Mouse (Mus musculus) lung, embryonic 16.5 days (tissue): ENCODE measurements around the gene Olfr1120. TPM values are rescaled to one million over a fixed set of nuclear protein-coding genes. Genes with fewer than 3 reads are reported as not detected.

Experiments used
- polyA plus RNA-seq: library from polyadenylated mRNA; unstranded; fragments of >200 nt; fragmentation: Nextera tagmentation; extraction: Ambion mirVana; gene quantifications from 2 replicates; pipeline ENCODE4 v1.2.1, GENCODE M21; 2015

The Olfr1120 gene
- polyA plus RNA-seq, 1 experiment from 2014 or later: not detected

Other genes with a start within 250 kb of the Olfr1120 start
- not detected in 2 replicates for gene Olfr259, start 240.2 kb upstream of the Olfr1120 start, polyA plus RNA-seq
- gene Olfr1110, start 214.5 kb upstream of the Olfr1120 start, polyA plus RNA-seq: not detected in 2 replicates
- not detected in 2 replicates for gene Olfr1111, start 202.2 kb upstream of the Olfr1120 start, polyA plus RNA-seq
- gene Olfr1112, start 167.0 kb upstream of the Olfr1120 start, polyA plus RNA-seq: not detected in 2 replicates
- not detected in 2 replicates for gene Olfr1113, start 145.8 kb upstream of the Olfr1120 start, polyA plus RNA-seq
- not detected in 2 replicates for gene Olfr1115, start 106.8 kb upstream of the Olfr1120 start, polyA plus RNA-seq
- gene Olfr1116, start 87.3 kb upstream of the Olfr1120 start, polyA plus RNA-seq: not detected in 2 replicates
- not detected in 2 replicates for gene Olfr1118, start 47.2 kb upstream of the Olfr1120 start, polyA plus RNA-seq
- not detected in 2 replicates for gene Olfr1121, start 15.1 kb downstream of the Olfr1120 start, polyA plus RNA-seq
- gene Olfr1122, start 31.0 kb downstream of the Olfr1120 start, polyA plus RNA-seq: not detected in 2 replicates
- gene Olfr1123, start 61.8 kb downstream of the Olfr1120 start, polyA plus RNA-seq: not detected in 2 replicates
- 0.06 TPM in 1 of 2 replicates, not detected in the other for gene Olfr1124, start 75.5 kb downstream of the Olfr1120 start, polyA plus RNA-seq
- not detected in 2 replicates for gene Olfr1126, start 99.1 kb downstream of the Olfr1120 start, polyA plus RNA-seq
- gene Pramel7, start 142.3 kb downstream of the Olfr1120 start, polyA plus RNA-seq: not detected in 2 replicates
- gene Pramel6, start 151.8 kb downstream of the Olfr1120 start, polyA plus RNA-seq: not detected in 2 replicates
- gene Olfr153, start 177.0 kb downstream of the Olfr1120 start, polyA plus RNA-seq: not detected in 2 replicates
- not detected in 2 replicates for gene Olfr1128, start 190.7 kb downstream of the Olfr1120 start, polyA plus RNA-seq
- not detected in 2 replicates for gene Olfr1129, start 219.1 kb downstream of the Olfr1120 start, polyA plus RNA-seq